Mouse (Mus musculus) hindlimb bud, embryonic 11.5 days (tissue): ENCODE measurements around the gene Lrrc29.
"Not testable (repeated sequence)": the region's sequence is repeated elsewhere in the genome, so short reads cannot be mapped to it uniquely, and the experiment has no call there.

Experiments
- DNase-seq: peaks from one replicate; pipeline ENCODE4 v3.0.0-alpha.2; 2012; ENCODE audit warnings: low read depth, low spot score; ENCODE audit errors: extremely low spot score

Gene Lrrc29

GRCm38 (mm10) chr8:105291802-105292201, 34.3 kb downstream of the Lrrc29 start:
- DNase-seq: not testable (repeated sequence)

GRCm38 (mm10) chr8:105291364-105291763, 34.7 kb downstream of the Lrrc29 start:
- not testable (repeated sequence) for DNase-seq

GRCm38 (mm10) chr8:105290554-105291314, 35.3 kb downstream of the Lrrc29 start:
- DNase-seq: peak; percentile 85

GRCm38 (mm10) chr8:105289805-105290460, 36.1 kb downstream of the Lrrc29 start, which contains the start of gene 4931428F04Rik:
TSS of gene 4931428F04Rik (minus strand) at chr8:105289864.
- DNase-seq: no peak

GRCm38 (mm10) chr8:105288958-105289732, 36.9 kb downstream of the Lrrc29 start:
- DNase-seq: peak; percentile 92

GRCm38 (mm10) chr8:105288231-105288630, 37.8 kb downstream of the Lrrc29 start:
- no peak for DNase-seq

- DNase-seq: no peak
Observed at GRCm38 (mm10) chr8:105286907-105287306, 39.2 kb downstream of the Lrrc29 start.

GRCm38 (mm10) chr8:105285514-105285913, 40.6 kb downstream of the Lrrc29 start:
- DNase-seq: no peak

GRCm38 (mm10) chr8:105283074-105283473, 43.0 kb downstream of the Lrrc29 start:
- DNase-seq: no peak

- DNase-seq: no peak
Observed at GRCm38 (mm10) chr8:105282239-105282638, 43.8 kb downstream of the Lrrc29 start.

- DNase-seq: no peak
Observed at GRCm38 (mm10) chr8:105281821-105282220, 44.3 kb downstream of the Lrrc29 start.

- no peak for DNase-seq
Observed at GRCm38 (mm10) chr8:105280567-105280966, 45.5 kb downstream of the Lrrc29 start.

- no peak for DNase-seq
Observed at GRCm38 (mm10) chr8:105278911-105279334, 47.2 kb downstream of the Lrrc29 start.

- no peak for DNase-seq
Observed at GRCm38 (mm10) chr8:105276292-105277120, 49.6 kb downstream of the Lrrc29 start.

GRCm38 (mm10) chr8:105275840-105276239, 50.2 kb downstream of the Lrrc29 start, which contains the start of gene Nol3:
TSS of gene Nol3 (plus strand) at chr8:105276140.
- DNase-seq: no peak

- DNase-seq: no peak
Observed at GRCm38 (mm10) chr8:105275387-105275786, 50.7 kb downstream of the Lrrc29 start.

GRCm38 (mm10) chr8:105270916-105271186, 55.2 kb downstream of the Lrrc29 start:
- DNase-seq: no peak

- DNase-seq: no peak
Observed at GRCm38 (mm10) chr8:105270101-105270915, 55.8 kb downstream of the Lrrc29 start.

GRCm38 (mm10) chr8:105269461-105269947, 56.6 kb downstream of the Lrrc29 start, which contains the start of gene Hsf4:
TSS of gene Hsf4 (plus strand) at chr8:105269801.
- DNase-seq: no peak

- DNase-seq: no peak
Observed at GRCm38 (mm10) chr8:105269075-105269458, 57.0 kb downstream of the Lrrc29 start.
